Mouse (Mus musculus): ENCODE results near the gene Nsdhl. TPM values are rescaled to one million over a fixed set of nuclear protein-coding genes. Genes with fewer than 3 reads are reported as not detected.

The Nsdhl gene
- polyA plus RNA-seq (2014; fragmentation: Nextera tagmentation; extraction: Ambion mirVana), result 31.9 and 32.4 TPM in 2 replicates

- H3K36me3 ChIP-seq (ENCODE audit: control insufficient read depth, insufficient read depth, low read length), result no peaks in the 10 kb centered on the region; the same call in 1 of the 2 replicates
- 21% methylated on average over 41 of the region's 41 CpGs for WGBS
- H3K4me3 ChIP-seq (ENCODE audit: low read depth, low read length), result peak within 1 kb of the TSS; percentile 53
- peak within 1 kb of the TSS; percentile 47 for H3K4me2 ChIP-seq (replicated peaks; ENCODE audit: low read depth, low read length)
- no peak within 1 kb of the TSS for H3K27ac ChIP-seq (ENCODE audit: low read length)
- no peaks in the 10 kb centered on the region for H3K4me1 ChIP-seq (ENCODE audit: control insufficient read depth, insufficient read depth, low read length)
- no peaks in the 10 kb centered on the region for H3K9me3 ChIP-seq (ENCODE audit: control insufficient read depth, low read depth, low read length)
- peak; percentile 97 for ATAC-seq (ENCODE audit: insufficient number of reproducible peaks, insufficient read depth, low FRiP score, low read depth)
- H3K27me3 ChIP-seq (ENCODE audit: control insufficient read depth, insufficient read depth, low read length), result no peaks in the 10 kb centered on the region
- H3K9ac ChIP-seq (replicated peaks; ENCODE audit: low read depth, low read length), result peak within 1 kb of the TSS; percentile 25; the same call in 1 of the 2 replicates
Observed at GRCm38 (mm10) chrX:72917884-72918681, at the start of gene Nsdhl, which contains the start of gene Cetn2. TSS of gene Nsdhl (plus strand) at chrX:72918557. TSS of gene Cetn2 (minus strand) at chrX:72918411.

- Histone ChIP-seq H3K4me2 (replicated peaks; ENCODE audit: low read depth, low read length) (no peak overlapping the region), H3K9ac (replicated peaks; ENCODE audit: low read depth, low read length) (no peak overlapping the region), H3K4me3 (ENCODE audit: low read depth, low read length) (no peak overlapping the region), H3K27me3 (ENCODE audit: control insufficient read depth, insufficient read depth, low read length) (no peaks in the 10 kb centered on the region), H3K27ac (ENCODE audit: low read length) (no peak overlapping the region), H3K9me3 (ENCODE audit: control insufficient read depth, low read depth, low read length) (no peaks in the 10 kb centered on the region), H3K4me1 (ENCODE audit: control insufficient read depth, insufficient read depth, low read length) (no peaks in the 10 kb centered on the region), H3K36me3 (ENCODE audit: control insufficient read depth, insufficient read depth, low read length) (no peaks in the 10 kb centered on the region)
- no peak for ATAC-seq (ENCODE audit: insufficient number of reproducible peaks, insufficient read depth, low FRiP score, low read depth)
- WGBS, result 68% methylated on average over 5 of the region's 5 CpGs
Observed at GRCm38 (mm10) chrX:72895388-72896054, 22.8 kb upstream of the Nsdhl start.

- Histone ChIP-seq H3K9ac (replicated peaks; ENCODE audit: low read depth, low read length) (no peak overlapping the region), H3K27me3 (ENCODE audit: control insufficient read depth, insufficient read depth, low read length) (no peaks in the 10 kb centered on the region), H3K36me3 (ENCODE audit: control insufficient read depth, insufficient read depth, low read length) (no peaks in the 10 kb centered on the region), H3K27ac (ENCODE audit: low read length) (no peak overlapping the region), H3K4me2 (replicated peaks; ENCODE audit: low read depth, low read length) (no peak overlapping the region), H3K4me1 (ENCODE audit: control insufficient read depth, insufficient read depth, low read length) (no peaks in the 10 kb centered on the region), H3K4me3 (ENCODE audit: low read depth, low read length) (no peak overlapping the region), H3K9me3 (ENCODE audit: control insufficient read depth, low read depth, low read length) (no peaks in the 10 kb centered on the region)
- 63% methylated on average over 1 of the region's 1 CpGs for WGBS
- no peak for ATAC-seq (ENCODE audit: insufficient number of reproducible peaks, insufficient read depth, low FRiP score, low read depth)
Observed at GRCm38 (mm10) chrX:72896055-72896437, 22.3 kb upstream of the Nsdhl start.

- Histone ChIP-seq H3K4me2 (replicated peaks; ENCODE audit: low read depth, low read length) (no peak overlapping the region), H3K36me3 (ENCODE audit: control insufficient read depth, insufficient read depth, low read length) (no peaks in the 10 kb centered on the region), H3K9me3 (ENCODE audit: control insufficient read depth, low read depth, low read length) (no peaks in the 10 kb centered on the region), H3K9ac (replicated peaks; ENCODE audit: low read depth, low read length) (no peak overlapping the region), H3K4me1 (ENCODE audit: control insufficient read depth, insufficient read depth, low read length) (no peaks in the 10 kb centered on the region), H3K27ac (ENCODE audit: low read length) (no peak overlapping the region), H3K4me3 (ENCODE audit: low read depth, low read length) (no peak overlapping the region), H3K27me3 (ENCODE audit: control insufficient read depth, insufficient read depth, low read length) (no peaks in the 10 kb centered on the region)
- WGBS, result 42% methylated on average over 1 of the region's 1 CpGs
- no peak for ATAC-seq (ENCODE audit: insufficient number of reproducible peaks, insufficient read depth, low FRiP score, low read depth)
Observed at GRCm38 (mm10) chrX:72902530-72902929, 15.8 kb upstream of the Nsdhl start.

GRCm38 (mm10) chrX:72907619-72908403, 10.5 kb upstream of the Nsdhl start:
- H3K9ac ChIP-seq (replicated peaks; ENCODE audit: low read depth, low read length), result no peak overlapping the region
- ATAC-seq (ENCODE audit: insufficient number of reproducible peaks, insufficient read depth, low FRiP score, low read depth), result no peak; the same call in 1 of the 2 replicates
- WGBS, result 74% methylated on average over 6 of the region's 6 CpGs

GRCm38 (mm10) chrX:72908404-72908741, 10.0 kb upstream of the Nsdhl start:
- no peak overlapping the region for H3K9ac ChIP-seq (replicated peaks; ENCODE audit: low read depth, low read length)
- H3K9me3 ChIP-seq (ENCODE audit: control insufficient read depth, low read depth, low read length), result no peaks in the 10 kb centered on the region
- 13% methylated on average over 2 of the region's 2 CpGs for WGBS
- no peak; the same call in 1 of the 2 replicates for ATAC-seq (ENCODE audit: insufficient number of reproducible peaks, insufficient read depth, low FRiP score, low read depth)
- H3K27me3 ChIP-seq (ENCODE audit: control insufficient read depth, insufficient read depth, low read length), result no peaks in the 10 kb centered on the region
- H3K4me3 ChIP-seq (ENCODE audit: low read depth, low read length), result no peak overlapping the region
- no peaks in the 10 kb centered on the region for H3K4me1 ChIP-seq (ENCODE audit: control insufficient read depth, insufficient read depth, low read length)
- no peak overlapping the region for H3K4me2 ChIP-seq (replicated peaks; ENCODE audit: low read depth, low read length)
- no peak overlapping the region for H3K27ac ChIP-seq (ENCODE audit: low read length)
- H3K36me3 ChIP-seq (ENCODE audit: control insufficient read depth, insufficient read depth, low read length), result no peaks in the 10 kb centered on the region

More at GRCm38 (mm10) chrX:72907619-72908403, 10.5 kb upstream of the Nsdhl start:
- H3K27ac ChIP-seq (ENCODE audit: low read length), result no peak overlapping the region
- H3K27me3 ChIP-seq (ENCODE audit: control insufficient read depth, insufficient read depth, low read length), result no peaks in the 10 kb centered on the region
- no peaks in the 10 kb centered on the region for H3K9me3 ChIP-seq (ENCODE audit: control insufficient read depth, low read depth, low read length)
- no peak overlapping the region for H3K4me3 ChIP-seq (ENCODE audit: low read depth, low read length)
- H3K4me2 ChIP-seq (replicated peaks; ENCODE audit: low read depth, low read length), result no peak overlapping the region
- H3K4me1 ChIP-seq (ENCODE audit: control insufficient read depth, insufficient read depth, low read length), result no peaks in the 10 kb centered on the region
- no peaks in the 10 kb centered on the region for H3K36me3 ChIP-seq (ENCODE audit: control insufficient read depth, insufficient read depth, low read length)

- H3K27me3 ChIP-seq (ENCODE audit: control insufficient read depth, insufficient read depth, low read length), result no peaks in the 10 kb centered on the region
- H3K4me3 ChIP-seq (ENCODE audit: low read depth, low read length), result no peak overlapping the region
- H3K4me2 ChIP-seq (replicated peaks; ENCODE audit: low read depth, low read length), result no peak overlapping the region
- H3K36me3 ChIP-seq (ENCODE audit: control insufficient read depth, insufficient read depth, low read length), result no peaks in the 10 kb centered on the region
- WGBS, result 78% methylated on average over 1 of the region's 1 CpGs
- no peaks in the 10 kb centered on the region for H3K9me3 ChIP-seq (ENCODE audit: control insufficient read depth, low read depth, low read length)
- no peak overlapping the region for H3K9ac ChIP-seq (replicated peaks; ENCODE audit: low read depth, low read length)
- ATAC-seq (ENCODE audit: insufficient number of reproducible peaks, insufficient read depth, low FRiP score, low read depth), result no peak
- no peak overlapping the region for H3K27ac ChIP-seq (ENCODE audit: low read length)
- H3K4me1 ChIP-seq (ENCODE audit: control insufficient read depth, insufficient read depth, low read length), result no peaks in the 10 kb centered on the region
Observed at GRCm38 (mm10) chrX:72911611-72912010, 6.7 kb upstream of the Nsdhl start.

- ATAC-seq (ENCODE audit: insufficient number of reproducible peaks, insufficient read depth, low FRiP score, low read depth), result no peak
- Histone ChIP-seq H3K27me3 (ENCODE audit: control insufficient read depth, insufficient read depth, low read length) (no peaks in the 10 kb centered on the region), H3K4me2 (replicated peaks; ENCODE audit: low read depth, low read length) (peak overlapping the region; percentile 47), H3K4me3 (ENCODE audit: low read depth, low read length) (peak overlapping the region; percentile 53), H3K9ac (replicated peaks; ENCODE audit: low read depth, low read length) (peak overlapping the region; percentile 22; the same call in 1 of the 2 replicates), H3K27ac (ENCODE audit: low read length) (no peak overlapping the region), H3K36me3 (ENCODE audit: control insufficient read depth, insufficient read depth, low read length) (no peaks in the 10 kb centered on the region; the same call in 1 of the 2 replicates), H3K9me3 (ENCODE audit: control insufficient read depth, low read depth, low read length) (no peaks in the 10 kb centered on the region), H3K4me1 (ENCODE audit: control insufficient read depth, insufficient read depth, low read length) (no peaks in the 10 kb centered on the region)
- WGBS, result 18% methylated on average over 6 of the region's 6 CpGs
Observed at GRCm38 (mm10) chrX:72918682-72919059, 314 bp downstream of the Nsdhl start.
